Mouse (Mus musculus) hindbrain, embryonic 13.5 days (tissue): ENCODE data around the gene Sorl1. TPM values are rescaled to one million over a fixed set of nuclear protein-coding genes. Genes with fewer than 3 reads are reported as not detected.

Experiments used
- ATAC-seq: fragments of 200-750 bp; cut with Nextera tagmentation; 2 replicates; pipeline ENCODE4 v1.8.0; 2017; ENCODE audit warnings: moderate TSS enrichment; ENCODE audit not compliant: low FRiP score
- H3K27ac ChIP-seq: fragments of 300-500 bp; sonication (generic); 2 replicates; pipeline ENCODE4 v1.5.1; 2015; ENCODE audit warnings: inconsistent platforms, mild to moderate bottlenecking, moderate library complexity
- H3K27me3 ChIP-seq: fragments of 300-500 bp; sonication (generic); 2 replicates; pipeline ENCODE4 v1.6.1; 2015; ENCODE audit warnings: mild to moderate bottlenecking, inconsistent platforms
- H3K36me3 ChIP-seq: fragments of 300-500 bp; sonication (generic); 2 replicates; pipeline ENCODE4 v1.6.1; 2015; ENCODE audit warnings: mild to moderate bottlenecking, inconsistent platforms
- H3K4me1 ChIP-seq: fragments of 300-500 bp; sonication (generic); replicated peaks from 2 replicates; pipeline ENCODE4 v1.6.1; 2015; ENCODE audit warnings: inconsistent platforms
- H3K4me2 ChIP-seq: fragments of 300-500 bp; sonication (generic); 2 replicates; pipeline ENCODE4 v1.6.1; 2015; ENCODE audit warnings: inconsistent platforms, mild to moderate bottlenecking, moderate library complexity
- H3K4me3 ChIP-seq: fragments of 300-500 bp; sonication (generic); 2 replicates; pipeline ENCODE4 v1.5.1; 2015; ENCODE audit warnings: mild to moderate bottlenecking, inconsistent platforms
- H3K9ac ChIP-seq: fragments of 300-500 bp; sonication (generic); 2 replicates; pipeline ENCODE4 v1.6.1; 2015; ENCODE audit warnings: mild to moderate bottlenecking, inconsistent platforms
- H3K9me3 ChIP-seq: fragments of 300-500 bp; sonication (generic); 2 replicates; pipeline ENCODE4 v1.6.1; 2016; ENCODE audit warnings: inconsistent platforms
- WGBS: fragments of 180-500 bp; shearing (Covaris S2); methylation state at CpG from one replicate; pipeline ENCODE4 v1.1.7; 2015; 5-methylcytosine and 5-hydroxymethylcytosine counted together
- polyA plus RNA-seq: library from polyadenylated mRNA; unstranded; fragments of >200 nt; fragmentation: Nextera tagmentation; extraction: Ambion mirVana; gene quantifications from 2 replicates; pipeline ENCODE4 v1.2.1, GENCODE M21; 2015

The Sorl1 gene
- 12.3 and 12.8 TPM in 2 replicates for polyA plus RNA-seq

- peak within 1 kb of the TSS; percentile 74 for H3K4me2 ChIP-seq
- H3K9ac ChIP-seq: peak within 1 kb of the TSS; percentile 90
- H3K4me3 ChIP-seq: peak within 1 kb of the TSS; percentile 81
- no peaks in the 10 kb centered on the region for H3K36me3 ChIP-seq
- H3K27me3 ChIP-seq: 0 out of 2 replicates have a peak, but pooled peaks cover 10% of the 10 kb centered on the region
- under 1% methylated on average over 83 of the region's 94 CpGs for WGBS
- H3K27ac ChIP-seq: peak within 1 kb of the TSS; percentile 90
- ATAC-seq: peak; percentile 78
- H3K9me3 ChIP-seq: no peaks in the 10 kb centered on the region
- peaks cover 45% of the 10 kb centered on the region for H3K4me1 ChIP-seq
Measured at GRCm38 (mm10) chr9:42123713-42124576, at the start of gene Sorl1. Gene Sorl1, minus strand, starts transcription at chr9:42124297.

GRCm38 (mm10) chr9:42173781-42174180 is 49.7 kb upstream of the Sorl1 start:
- H3K4me3 ChIP-seq: no peak overlapping the region
- H3K27ac ChIP-seq: no peak overlapping the region
- H3K4me1 ChIP-seq: peaks cover 16% of the 10 kb centered on the region
- no peak overlapping the region for H3K9ac ChIP-seq
- ATAC-seq: no peak
- no peaks in the 10 kb centered on the region for H3K9me3 ChIP-seq
- no peaks in the 10 kb centered on the region for H3K36me3 ChIP-seq
- no peaks in the 10 kb centered on the region for H3K27me3 ChIP-seq
- no peak overlapping the region for H3K4me2 ChIP-seq
- 51% methylated on average over 3 of the region's 3 CpGs for WGBS

GRCm38 (mm10) chr9:42169491-42169890 is 45.4 kb upstream of the Sorl1 start:
- Histone ChIP-seq H3K4me2 (no peak overlapping the region), H3K4me1 (peaks cover 7% of the 10 kb centered on the region; the same call in 1 of the 2 replicates), H3K36me3 (no peaks in the 10 kb centered on the region), H3K9me3 (no peaks in the 10 kb centered on the region), H3K27ac (no peak overlapping the region), H3K9ac (no peak overlapping the region), H3K27me3 (no peaks in the 10 kb centered on the region), H3K4me3 (no peak overlapping the region)
- no peak for ATAC-seq
- 91% methylated on average over 8 of the region's 8 CpGs for WGBS

GRCm38 (mm10) chr9:42169025-42169424 is 44.9 kb upstream of the Sorl1 start:
- 0 out of 2 replicates have a peak, but pooled peaks cover 3% of the 10 kb centered on the region for H3K4me1 ChIP-seq
- H3K27ac ChIP-seq: no peak overlapping the region
- H3K4me3 ChIP-seq: no peak overlapping the region
- no peak for ATAC-seq
- no peaks in the 10 kb centered on the region for H3K9me3 ChIP-seq
- 90% methylated on average over 7 of the region's 7 CpGs for WGBS
- no peak overlapping the region for H3K9ac ChIP-seq
- H3K27me3 ChIP-seq: no peaks in the 10 kb centered on the region
- H3K36me3 ChIP-seq: no peaks in the 10 kb centered on the region
- H3K4me2 ChIP-seq: no peak overlapping the region

- WGBS: 74% methylated on average over 2 of the region's 2 CpGs
- no peak for ATAC-seq
Measured at GRCm38 (mm10) chr9:42164930-42165329, 40.8 kb upstream of the Sorl1 start.

GRCm38 (mm10) chr9:42163011-42163410 is 38.9 kb upstream of the Sorl1 start:
- WGBS: 95% methylated on average over 4 of the region's 4 CpGs

More at GRCm38 (mm10) chr9:42164930-42165329, 40.8 kb upstream of the Sorl1 start:
- Histone ChIP-seq H3K27ac (no peak overlapping the region), H3K27me3 (no peaks in the 10 kb centered on the region), H3K4me3 (no peak overlapping the region), H3K4me2 (no peak overlapping the region), H3K36me3 (no peaks in the 10 kb centered on the region), H3K9ac (no peak overlapping the region), H3K4me1 (no peaks in the 10 kb centered on the region), H3K9me3 (no peaks in the 10 kb centered on the region)

GRCm38 (mm10) chr9:42159376-42159775 is 35.3 kb upstream of the Sorl1 start:
- H3K27me3 ChIP-seq: no peaks in the 10 kb centered on the region
- no peaks in the 10 kb centered on the region for H3K4me1 ChIP-seq
- 80% methylated on average over 5 of the region's 5 CpGs for WGBS
- no peak overlapping the region for H3K4me2 ChIP-seq
- no peak overlapping the region for H3K9ac ChIP-seq
- H3K4me3 ChIP-seq: no peak overlapping the region
- no peak overlapping the region for H3K27ac ChIP-seq
- H3K36me3 ChIP-seq: no peaks in the 10 kb centered on the region
- H3K9me3 ChIP-seq: no peaks in the 10 kb centered on the region
- ATAC-seq: no peak

More at GRCm38 (mm10) chr9:42163011-42163410, 38.9 kb upstream of the Sorl1 start:
- ATAC-seq: no peak
- no peaks in the 10 kb centered on the region for H3K36me3 ChIP-seq
- H3K4me2 ChIP-seq: no peak overlapping the region
- H3K4me3 ChIP-seq: no peak overlapping the region
- H3K27me3 ChIP-seq: no peaks in the 10 kb centered on the region
- no peak overlapping the region for H3K9ac ChIP-seq
- H3K4me1 ChIP-seq: no peaks in the 10 kb centered on the region
- H3K9me3 ChIP-seq: no peaks in the 10 kb centered on the region
- no peak overlapping the region for H3K27ac ChIP-seq

GRCm38 (mm10) chr9:42158652-42159051 is 34.6 kb upstream of the Sorl1 start:
- WGBS: 81% methylated on average over 5 of the region's 5 CpGs
- H3K4me1 ChIP-seq: no peaks in the 10 kb centered on the region
- H3K4me2 ChIP-seq: no peak overlapping the region
- H3K4me3 ChIP-seq: no peak overlapping the region
- H3K36me3 ChIP-seq: no peaks in the 10 kb centered on the region
- no peaks in the 10 kb centered on the region for H3K27me3 ChIP-seq
- no peak for ATAC-seq
- no peak overlapping the region for H3K27ac ChIP-seq
- no peaks in the 10 kb centered on the region for H3K9me3 ChIP-seq
- no peak overlapping the region for H3K9ac ChIP-seq

GRCm38 (mm10) chr9:42157981-42158380 is 33.9 kb upstream of the Sorl1 start:
- Histone ChIP-seq H3K4me2 (no peak overlapping the region), H3K4me1 (no peaks in the 10 kb centered on the region), H3K36me3 (no peaks in the 10 kb centered on the region), H3K9me3 (no peaks in the 10 kb centered on the region), H3K27ac (no peak overlapping the region), H3K4me3 (no peak overlapping the region), H3K9ac (no peak overlapping the region), H3K27me3 (no peaks in the 10 kb centered on the region)
- 89% methylated on average over 5 of the region's 5 CpGs for WGBS
- ATAC-seq: no peak

- no peak for ATAC-seq
- Histone ChIP-seq H3K4me2 (no peak overlapping the region), H3K9ac (no peak overlapping the region), H3K36me3 (no peaks in the 10 kb centered on the region), H3K4me1 (no peaks in the 10 kb centered on the region), H3K9me3 (no peaks in the 10 kb centered on the region), H3K4me3 (no peak overlapping the region), H3K27ac (no peak overlapping the region), H3K27me3 (no peaks in the 10 kb centered on the region)
- WGBS: 90% methylated on average over 3 of the region's 3 CpGs
Measured at GRCm38 (mm10) chr9:42156566-42156965, 32.5 kb upstream of the Sorl1 start.

GRCm38 (mm10) chr9:42154682-42155081 is 30.6 kb upstream of the Sorl1 start:
- Histone ChIP-seq H3K4me1 (0 out of 2 replicates have a peak, but pooled peaks cover 3% of the 10 kb centered on the region), H3K9me3 (no peaks in the 10 kb centered on the region), H3K27ac (no peak overlapping the region), H3K4me3 (no peak overlapping the region), H3K4me2 (no peak overlapping the region), H3K9ac (no peak overlapping the region), H3K36me3 (no peaks in the 10 kb centered on the region), H3K27me3 (no peaks in the 10 kb centered on the region)
- no peak for ATAC-seq
- WGBS: 90% methylated on average over 6 of the region's 6 CpGs

GRCm38 (mm10) chr9:42148816-42149215 is 24.7 kb upstream of the Sorl1 start:
- Histone ChIP-seq H3K9me3 (0 out of 2 replicates have a peak, but pooled peaks cover 3% of the 10 kb centered on the region), H3K27ac (no peak overlapping the region), H3K4me2 (no peak overlapping the region), H3K27me3 (no peaks in the 10 kb centered on the region), H3K4me3 (no peak overlapping the region), H3K9ac (no peak overlapping the region), H3K36me3 (no peaks in the 10 kb centered on the region), H3K4me1 (0 out of 2 replicates have a peak, but pooled peaks cover 3% of the 10 kb centered on the region)
- ATAC-seq: no peak
- 85% methylated on average over 6 of the region's 6 CpGs for WGBS
